Mouse (Mus musculus) kidney, adult 18-20 months (tissue): ENCODE data around the gene Rpusd1.
A peak's percentile ranks its signal among the peaks of the same experiment; 100 is the strongest.

ENCODE experiments used
- DNase-seq: peaks from one replicate; pipeline ENCODE4 v3.0.0; 2021

Rpusd1 gene

DNA sequence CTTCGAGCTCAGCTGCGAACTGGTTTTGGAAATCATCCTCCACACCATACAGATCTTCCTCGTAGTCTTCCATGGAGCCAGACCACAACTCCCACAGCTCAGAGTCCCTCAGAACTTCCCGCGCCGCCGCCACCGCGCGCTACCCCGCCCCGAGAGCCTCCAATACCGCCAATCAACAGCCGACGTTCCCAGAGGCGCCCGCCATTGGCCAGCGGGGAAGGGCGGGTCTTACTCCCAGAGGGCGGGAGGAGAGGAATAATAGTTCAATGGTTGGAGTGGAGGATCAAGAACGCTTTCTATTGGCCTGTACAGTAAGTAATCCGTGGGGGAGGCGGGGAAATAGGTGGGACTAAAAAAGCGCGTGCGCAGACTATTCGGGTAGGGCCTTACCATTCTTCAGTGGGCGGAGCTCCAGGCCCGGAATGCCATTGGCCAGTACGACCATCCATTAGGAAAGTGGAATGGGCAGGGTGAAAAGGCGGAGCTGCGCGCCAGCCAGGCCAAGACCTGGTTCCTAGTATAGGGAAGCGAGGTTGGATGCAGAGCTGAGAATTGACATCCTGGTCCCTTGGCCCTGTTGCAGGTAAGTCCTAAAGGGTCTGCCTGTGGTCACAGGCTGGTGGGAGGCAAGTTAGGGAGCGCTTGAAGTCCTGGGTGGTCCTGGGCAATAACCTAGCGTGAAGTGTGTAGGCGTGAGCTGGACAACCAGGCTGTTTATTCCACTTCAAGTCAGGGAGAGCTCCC, at the start of gene Rpusd1, which contains the start of gene Chtf18:
Rpusd1 (plus strand) TSS at position 406 of the 744 bp plus-strand sequence.
Chtf18 (minus strand) TSS at position 155 of the 744 bp plus-strand sequence.
- DNase-seq, result peak; percentile 100

DNA sequence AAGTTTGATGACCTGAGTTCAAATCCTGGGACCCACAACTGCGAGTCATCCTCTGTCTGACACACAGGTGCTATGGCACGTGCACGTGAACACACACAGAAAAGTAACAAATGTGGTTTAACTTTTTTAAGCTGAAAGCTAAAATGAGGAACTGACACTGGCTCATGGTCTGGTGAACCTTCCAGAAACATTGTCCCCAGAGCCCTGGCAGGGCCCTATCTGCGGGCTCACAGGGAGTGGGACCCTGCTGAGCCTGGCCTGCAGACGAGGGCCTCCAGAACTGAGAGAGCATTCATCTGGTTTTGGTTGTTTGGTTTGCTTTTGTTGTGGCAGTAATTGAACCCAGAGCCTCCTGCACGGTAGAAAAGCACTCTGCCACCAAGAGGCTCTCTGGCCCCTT, 49.5 kb upstream of the Rpusd1 start:
- no peak for DNase-seq

DNA sequence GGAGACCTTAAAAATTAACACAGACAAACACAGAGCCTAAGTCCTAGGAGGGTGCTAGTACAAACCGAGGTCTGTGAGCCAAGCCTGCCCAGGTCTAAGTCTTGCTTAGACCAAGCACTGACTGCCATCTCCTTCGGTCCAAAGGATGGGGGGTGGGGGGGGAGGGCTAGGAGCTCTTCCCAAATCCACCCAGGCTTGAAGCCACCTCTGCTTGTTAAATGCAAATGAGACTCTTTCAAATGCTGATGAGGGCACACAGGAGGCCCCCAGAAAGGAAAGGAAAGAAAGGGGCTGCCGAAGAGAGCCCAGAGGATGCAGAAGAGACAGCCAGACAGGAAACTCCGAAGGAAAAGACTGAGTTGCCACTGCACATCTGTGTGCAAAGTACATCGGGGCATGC, 47.7 kb upstream of the Rpusd1 start:
- no peak for DNase-seq

DNA sequence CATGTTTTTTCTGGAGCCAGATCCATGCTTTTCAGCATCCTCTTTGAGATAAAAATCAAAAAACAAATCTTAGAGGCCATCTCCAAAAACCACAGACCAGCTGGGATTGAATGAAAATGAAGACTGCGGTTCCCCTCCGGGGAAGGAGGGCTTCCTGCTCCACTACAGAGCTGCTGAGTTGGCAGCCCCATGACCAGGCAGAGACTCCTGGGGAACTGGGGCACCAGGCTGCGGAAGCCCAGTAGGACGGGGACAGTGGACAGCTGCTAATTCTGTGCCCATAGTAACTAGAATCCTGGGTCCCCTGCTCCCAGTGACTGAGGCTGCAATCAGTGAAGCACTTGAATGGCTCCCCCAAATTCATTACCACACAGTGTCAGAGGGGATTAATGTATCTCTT, 45.8 kb upstream of the Rpusd1 start:
- no peak for DNase-seq

DNA sequence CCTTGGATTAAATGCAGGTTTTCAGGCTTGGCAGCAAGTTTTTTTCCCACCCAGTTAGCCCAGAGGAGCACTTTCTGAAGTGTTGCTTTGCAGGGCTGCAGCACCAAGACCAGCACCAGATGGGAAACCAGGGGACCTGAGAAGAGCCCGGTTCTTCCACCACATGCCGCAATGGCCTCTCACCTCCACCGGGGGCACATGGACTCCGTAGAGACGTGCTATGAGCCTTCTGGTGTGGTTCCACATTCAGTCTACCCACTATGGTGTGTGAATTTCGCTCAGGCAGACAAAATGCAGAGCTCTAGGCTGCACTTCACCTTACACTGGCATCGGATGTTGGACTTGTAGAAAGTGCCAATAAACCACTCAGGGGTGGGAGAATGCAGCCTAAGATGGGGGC, 41.1 kb upstream of the Rpusd1 start:
- no peak for DNase-seq

DNA sequence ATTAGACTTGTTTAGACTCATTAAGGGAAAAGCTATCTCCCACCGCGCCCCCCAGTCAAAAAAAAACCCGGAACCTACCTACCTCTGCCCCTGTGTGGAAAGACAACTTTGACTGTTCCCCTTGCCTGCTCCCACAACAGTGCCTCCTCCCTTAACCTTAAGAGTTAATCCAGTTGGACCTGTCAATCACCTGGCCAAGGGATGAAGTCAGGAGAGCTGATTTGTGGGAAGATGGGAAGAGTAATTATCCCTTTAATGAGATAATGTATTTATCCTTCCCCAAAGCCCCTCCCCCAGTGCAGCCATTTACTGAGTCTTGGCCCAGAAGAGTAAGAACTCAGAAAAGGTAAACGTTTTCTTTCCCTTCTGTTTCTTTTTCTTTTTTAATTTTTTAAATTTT, 38.5 kb upstream of the Rpusd1 start:
- no peak for DNase-seq

DNA sequence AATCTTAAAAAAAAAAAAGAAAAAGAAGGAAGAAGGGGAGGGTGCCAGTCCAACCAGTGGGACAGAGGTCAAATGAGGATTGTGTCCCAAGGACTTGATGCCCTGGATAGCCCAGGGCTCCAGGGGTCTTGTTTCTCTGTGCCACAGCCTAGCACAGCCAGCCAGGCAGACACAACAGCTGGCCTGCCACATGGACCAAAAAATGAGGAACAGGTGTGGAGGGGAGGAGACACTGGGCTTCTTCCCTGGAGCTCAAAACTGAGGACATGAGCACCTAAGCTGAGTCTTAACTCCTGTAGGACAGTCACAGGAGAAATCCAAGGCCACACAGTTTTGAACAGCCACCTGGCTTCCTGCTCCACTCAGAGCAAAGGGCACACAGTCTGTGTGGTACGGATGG, 31.2 kb upstream of the Rpusd1 start:
- DNase-seq, result no peak

DNA sequence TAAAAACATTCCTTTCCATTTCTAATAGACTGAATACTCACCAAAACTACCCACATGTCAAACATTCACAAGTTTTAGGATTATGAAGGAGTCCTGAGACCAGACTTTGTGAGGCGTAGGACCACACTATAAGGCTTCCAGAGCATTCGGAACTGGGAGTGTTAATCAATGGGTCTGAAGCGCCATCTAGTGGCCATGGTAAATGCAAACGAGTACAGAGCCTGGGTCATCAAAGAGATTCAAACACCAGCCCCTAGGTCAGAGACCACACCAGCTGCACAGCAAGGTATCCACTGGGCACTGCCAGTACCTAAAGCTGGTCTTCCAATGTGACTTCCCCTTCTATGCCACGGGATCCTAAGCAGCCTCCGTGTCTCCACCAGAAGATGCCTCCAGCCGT, 29.0 kb upstream of the Rpusd1 start:
- peak; percentile 68 for DNase-seq

DNA sequence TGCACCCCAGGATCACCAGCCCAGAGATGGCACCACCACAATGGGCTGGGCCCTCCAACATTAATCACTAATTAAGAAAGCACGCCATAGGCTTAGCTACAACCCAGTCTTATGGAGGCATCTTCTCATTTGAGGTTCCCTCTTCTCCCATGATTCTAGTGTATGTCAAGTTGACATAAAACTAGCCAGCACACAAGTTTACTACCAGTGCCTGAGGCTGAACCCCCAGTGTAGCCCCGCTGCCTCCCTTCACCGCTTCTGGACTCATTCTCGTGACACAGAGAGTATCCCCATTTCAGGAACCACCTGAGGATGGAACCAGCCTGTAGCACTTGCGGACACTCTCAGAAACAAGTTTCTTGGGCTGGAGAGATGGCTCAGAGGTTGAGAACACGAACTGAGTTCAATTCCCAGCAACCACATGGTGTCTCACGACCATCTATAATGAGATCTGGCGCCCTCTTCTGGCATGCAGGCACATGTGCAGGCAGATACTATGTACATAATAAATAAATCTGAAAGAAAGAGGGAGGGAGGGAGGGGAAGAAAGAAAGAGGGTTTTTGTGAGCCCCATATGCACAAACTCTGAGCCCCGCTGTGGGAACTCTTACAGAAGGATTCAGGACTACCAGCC, 26.5 kb upstream of the Rpusd1 start:
- DNase-seq, result no peak

DNA sequence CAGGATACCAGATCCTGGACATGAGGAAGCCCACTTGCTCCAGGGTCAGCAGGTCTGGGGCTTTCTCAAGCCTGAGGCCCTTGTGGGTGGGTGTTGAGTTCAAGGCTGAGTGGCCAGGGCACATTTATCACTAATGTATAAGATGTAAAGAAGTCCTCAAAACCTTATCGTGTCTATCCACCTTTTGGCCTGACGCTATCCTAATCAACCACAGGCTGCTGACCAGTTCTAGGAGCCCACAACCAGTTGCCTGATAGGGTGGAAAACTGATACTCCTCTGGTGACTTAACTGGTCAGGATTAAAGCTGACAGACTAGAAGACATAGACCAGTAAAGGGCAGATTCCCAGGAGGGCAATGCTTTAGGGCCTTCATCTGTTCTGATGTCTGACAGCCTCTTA, 17.5 kb upstream of the Rpusd1 start:
- DNase-seq, result no peak

DNA sequence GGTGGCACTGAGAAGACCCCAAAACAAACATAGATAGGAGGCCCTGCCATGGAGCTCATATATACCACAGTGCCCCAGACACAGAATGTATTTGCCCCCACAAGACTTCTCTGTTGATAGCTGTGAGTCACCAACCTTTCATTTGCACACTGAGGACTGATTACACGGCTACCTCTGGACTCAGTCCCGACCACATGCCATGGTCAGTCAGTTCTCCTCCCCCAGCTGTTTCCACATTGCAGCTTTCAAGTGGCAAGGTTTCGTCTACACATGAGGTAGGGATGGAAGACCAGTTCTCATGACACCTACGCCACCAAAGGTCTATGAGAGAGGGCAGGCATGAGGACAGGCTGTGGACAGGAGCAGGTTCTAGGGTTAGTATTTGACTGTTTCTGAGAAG, 16.3 kb upstream of the Rpusd1 start:
- no peak for DNase-seq

DNA sequence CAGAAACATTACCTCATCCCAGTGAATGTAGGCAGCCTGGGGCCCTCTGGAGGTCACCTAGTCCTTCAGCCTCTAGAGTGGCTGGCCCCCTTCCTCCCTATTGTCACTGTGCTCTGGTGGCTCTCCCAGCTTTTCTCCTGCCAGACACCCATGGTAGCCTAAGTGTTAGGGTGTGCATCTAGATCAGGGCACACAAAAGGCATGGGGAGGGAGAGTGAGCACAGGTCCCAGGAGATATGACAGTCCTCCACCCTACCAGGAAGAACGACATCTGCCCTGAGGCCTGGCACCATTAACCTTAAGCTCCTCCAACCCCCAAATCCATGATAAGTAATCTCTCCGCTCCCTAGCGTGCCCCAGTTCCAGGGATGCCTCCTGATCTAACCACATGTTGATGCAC, 11.8 kb upstream of the Rpusd1 start:
- DNase-seq, result no peak

DNA sequence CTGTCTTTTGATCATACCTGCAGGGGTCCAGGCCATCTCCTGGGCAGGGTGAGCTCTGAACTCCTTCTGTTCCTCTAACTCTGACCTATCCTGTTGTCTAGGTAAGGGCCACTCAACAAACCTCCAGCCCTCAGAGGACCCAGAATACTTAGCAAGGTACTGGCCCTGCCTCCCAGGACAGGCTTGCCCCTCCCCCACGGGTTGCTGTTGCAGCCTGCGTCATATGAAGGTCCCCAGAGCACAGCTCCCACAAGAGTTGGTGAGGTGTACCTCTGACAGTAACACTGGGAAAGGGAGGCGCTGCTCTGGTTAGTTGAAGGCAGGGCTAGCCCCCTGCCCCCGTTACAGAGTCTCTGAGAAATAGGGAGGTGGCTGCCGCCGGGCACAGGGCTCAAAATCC, 11.3 kb upstream of the Rpusd1 start:
- no peak for DNase-seq

DNA sequence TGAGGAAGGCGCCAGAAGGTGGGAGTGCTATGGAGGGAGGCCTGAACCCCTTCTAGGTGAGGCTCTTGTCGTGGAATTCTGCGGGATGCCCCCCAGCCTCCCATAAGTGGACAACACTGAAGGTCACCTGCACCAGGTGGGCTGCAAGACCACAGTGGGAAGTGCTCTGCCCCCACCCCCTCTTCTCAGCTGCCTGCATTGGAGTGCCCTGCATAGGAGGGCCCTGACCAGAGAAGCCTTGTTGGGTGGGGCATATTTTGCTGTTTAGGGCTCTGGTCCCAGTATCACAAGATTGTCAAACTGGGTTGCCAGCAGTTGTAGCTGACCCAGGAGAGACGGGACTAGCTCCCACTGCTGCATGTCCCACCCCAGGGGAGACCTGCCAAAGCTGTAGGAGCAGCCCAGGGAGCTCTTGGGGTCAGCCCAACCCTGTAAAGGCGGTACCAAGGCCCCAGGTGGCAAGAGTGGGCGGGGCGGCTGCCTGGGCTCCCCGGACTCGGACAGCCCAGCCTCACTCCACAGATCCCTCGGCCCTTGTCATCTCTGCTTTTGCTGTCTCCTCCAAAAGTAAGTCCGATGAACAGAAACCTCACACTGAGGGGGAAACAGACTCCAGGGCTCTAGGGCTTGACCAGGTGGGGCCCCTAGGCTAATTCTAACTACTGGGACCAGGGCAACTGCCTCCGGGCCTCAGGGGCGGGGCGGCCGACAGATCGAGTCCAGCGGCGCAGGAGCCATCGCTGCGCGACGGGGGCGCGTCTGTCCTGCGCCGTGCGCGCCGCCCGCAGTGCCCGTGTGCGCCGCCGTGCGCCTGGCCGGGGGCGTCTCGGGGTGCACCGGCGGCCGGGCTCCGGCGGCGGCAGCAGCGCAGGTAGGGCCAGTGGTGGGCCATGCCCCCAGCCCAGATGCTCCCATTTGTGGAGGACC, 10.5 kb upstream of the Rpusd1 start, which contains the start of gene Gng13:
Gng13 (plus strand) TSS at position 461 of the 927 bp plus-strand sequence.
- DNase-seq, result peak; percentile 31

DNA sequence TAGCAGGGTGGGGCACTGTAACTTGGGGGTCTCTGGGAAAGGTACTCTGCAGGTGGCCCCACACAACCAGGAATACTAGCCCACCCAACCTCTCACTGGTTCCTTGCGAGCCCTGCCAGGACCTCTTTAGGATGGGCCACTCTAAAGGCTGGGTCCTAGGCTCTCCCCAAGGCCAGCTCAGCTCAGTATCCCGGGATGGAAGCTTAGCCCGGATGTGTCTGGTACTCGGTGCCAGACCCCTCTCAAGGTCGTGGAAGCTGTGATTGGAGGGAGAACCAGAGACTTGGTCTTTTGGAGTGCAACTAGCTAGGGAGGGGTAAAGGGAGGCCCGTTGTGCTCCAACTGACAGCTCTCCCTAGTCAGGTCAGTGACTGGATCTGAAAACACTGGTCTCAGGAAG, 9.8 kb upstream of the Rpusd1 start:
- DNase-seq, result no peak

DNA sequence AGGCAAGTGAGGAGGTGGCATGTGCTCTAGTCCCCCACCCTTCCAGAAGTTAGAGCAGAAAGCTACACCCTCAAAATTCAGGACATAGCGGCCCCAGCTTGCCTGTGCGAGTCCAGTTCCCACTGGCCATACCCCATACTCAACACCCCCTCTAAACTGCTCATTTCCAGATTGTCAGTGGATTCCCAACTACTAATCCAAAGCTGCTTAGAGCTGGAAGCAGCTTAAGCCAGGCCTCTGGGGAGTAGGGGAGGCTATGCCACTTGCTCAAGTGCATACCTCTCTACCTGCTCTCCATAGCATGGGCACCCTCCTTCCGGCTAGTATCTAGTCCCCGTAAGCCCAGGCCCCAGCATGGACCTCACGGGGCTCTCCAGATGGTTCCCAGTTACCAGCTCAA, 6.0 kb upstream of the Rpusd1 start:
- DNase-seq, result no peak

DNA sequence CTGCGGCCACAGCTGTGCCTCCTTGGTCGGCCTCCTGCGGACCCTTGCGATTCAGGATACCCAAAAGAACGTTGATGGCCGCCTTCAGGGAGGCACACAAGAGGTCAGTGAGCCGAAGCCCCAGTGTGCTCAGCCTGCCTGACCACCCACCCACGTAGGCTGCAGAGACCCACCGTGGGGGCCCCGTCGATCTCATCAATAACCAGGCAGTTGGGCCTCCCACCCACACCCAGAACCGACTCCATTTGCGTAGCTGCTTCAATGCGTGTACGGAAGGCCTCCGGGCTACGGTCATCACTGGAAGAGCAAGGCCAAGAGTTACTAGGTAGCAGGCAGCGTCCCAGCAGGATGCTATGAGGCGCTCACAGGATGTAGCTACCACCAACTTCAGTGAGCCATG, 4.0 kb upstream of the Rpusd1 start:
- no peak for DNase-seq

DNA sequence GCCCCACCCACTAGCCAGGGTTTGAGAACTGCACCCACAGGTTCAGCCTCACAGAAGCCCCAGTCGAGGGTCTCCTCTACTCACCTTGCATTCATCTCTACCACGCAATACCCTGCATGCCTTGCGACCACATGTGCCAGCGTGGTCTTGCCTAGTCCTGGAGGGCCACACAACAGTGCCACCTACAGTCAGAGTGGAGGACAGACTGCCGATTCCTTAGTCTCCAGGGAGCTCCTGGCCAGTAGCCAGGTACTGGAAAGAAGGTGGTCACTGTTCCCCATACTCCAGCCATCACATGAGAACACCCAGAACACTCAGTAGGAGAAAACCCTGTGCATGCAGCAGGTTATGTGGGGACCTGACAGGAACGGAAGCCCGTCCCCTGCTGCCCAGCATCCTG, 3.6 kb upstream of the Rpusd1 start:
- no peak for DNase-seq

DNA sequence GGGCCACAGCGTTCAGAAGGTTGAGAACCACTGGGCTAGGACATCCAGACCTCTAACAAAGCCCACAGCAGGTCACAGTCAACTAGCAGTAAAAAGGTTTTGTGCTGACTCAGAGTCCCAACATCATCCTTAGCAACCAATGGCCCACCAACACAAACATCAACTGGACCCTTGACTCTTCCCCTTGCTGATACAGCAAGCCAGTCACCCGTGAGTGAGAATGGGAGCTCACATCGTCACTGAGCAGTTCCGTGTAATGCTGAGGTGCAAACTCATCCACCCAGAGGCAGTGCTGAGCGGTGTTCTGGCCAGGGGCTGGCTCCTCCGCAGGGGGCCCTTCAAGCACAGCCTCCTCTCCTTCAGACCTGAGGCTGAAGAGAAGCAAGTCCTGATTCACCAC, 2.2 kb upstream of the Rpusd1 start:
- peak; percentile 18 for DNase-seq

DNA sequence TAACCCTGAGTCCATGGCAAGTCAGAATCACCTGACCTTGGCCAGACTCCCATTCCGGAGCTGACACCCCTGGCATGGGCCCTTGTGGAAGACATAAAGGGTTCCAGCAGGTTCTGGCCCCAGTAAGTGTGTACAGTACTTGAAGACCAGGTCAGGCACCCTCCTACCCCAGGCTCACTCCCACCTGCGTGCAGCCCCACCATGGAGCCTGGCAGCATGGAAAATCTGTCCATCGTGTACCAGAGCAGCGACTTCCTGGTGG, 470 bp downstream of the Rpusd1 start:
- DNase-seq, result no peak

DNA sequence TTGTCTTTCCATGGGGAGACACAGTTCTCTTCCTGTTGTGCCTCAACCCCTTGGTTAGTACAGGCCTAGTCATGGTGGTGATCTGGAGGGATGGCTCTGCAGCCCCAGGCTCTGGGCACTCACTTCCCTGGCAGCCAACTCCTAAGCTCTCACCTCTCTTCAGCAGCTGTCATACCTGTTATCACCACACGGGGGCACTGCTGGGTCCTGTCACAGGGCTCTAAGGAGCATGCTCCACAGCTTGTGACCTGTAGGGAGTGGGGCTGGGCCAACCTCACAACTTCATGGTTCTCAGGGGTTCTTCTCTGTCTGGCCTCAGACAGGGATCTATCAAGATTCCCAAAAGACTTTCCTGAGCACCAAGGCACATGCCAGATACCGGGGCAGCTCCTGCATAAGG, 4.6 kb downstream of the Rpusd1 start:
- peak; percentile 89 for DNase-seq

DNA sequence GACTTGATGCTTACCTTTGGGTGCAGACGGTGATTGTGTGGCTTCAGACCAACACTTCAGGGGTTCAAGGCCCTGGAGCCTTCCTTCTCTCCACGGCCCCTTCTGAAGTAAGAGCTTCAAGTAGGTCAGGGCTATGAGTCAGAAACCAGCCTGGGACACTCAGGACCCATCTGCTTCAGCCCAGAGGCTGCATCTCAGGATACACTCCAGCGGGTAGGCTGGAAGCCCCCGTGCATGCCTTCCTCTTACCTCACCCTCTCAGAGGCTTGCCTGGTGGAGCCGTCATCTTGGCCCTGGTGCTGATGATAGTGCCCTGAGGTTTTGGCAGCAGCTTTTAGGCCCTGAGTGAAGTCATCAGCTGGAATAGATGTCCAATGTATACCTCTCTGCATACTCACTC, 7.8 kb downstream of the Rpusd1 start:
- no peak for DNase-seq

DNA sequence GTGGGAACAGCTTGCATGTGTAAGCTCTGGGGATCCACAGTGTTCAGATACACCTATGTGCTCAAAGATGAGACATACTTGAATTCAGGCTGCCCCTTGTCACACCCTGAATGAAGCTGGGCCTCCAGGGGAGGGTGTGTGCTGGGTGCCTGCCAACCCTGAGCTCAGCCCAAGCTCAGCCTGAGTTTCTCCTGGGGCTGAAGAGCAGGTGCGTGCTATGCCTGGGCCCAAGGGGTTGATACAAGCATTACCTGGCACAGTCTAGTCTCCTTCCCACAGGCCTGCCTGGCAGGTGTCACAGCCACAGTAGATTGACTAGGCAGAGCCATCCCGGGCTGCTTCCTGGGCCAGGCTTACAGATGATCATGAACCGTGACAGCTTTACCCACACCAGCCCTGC, 8.3 kb downstream of the Rpusd1 start, which contains the start of gene Mslnl:
Mslnl (plus strand) TSS at position 298 of the 400 bp plus-strand sequence.
- DNase-seq, result no peak

DNA sequence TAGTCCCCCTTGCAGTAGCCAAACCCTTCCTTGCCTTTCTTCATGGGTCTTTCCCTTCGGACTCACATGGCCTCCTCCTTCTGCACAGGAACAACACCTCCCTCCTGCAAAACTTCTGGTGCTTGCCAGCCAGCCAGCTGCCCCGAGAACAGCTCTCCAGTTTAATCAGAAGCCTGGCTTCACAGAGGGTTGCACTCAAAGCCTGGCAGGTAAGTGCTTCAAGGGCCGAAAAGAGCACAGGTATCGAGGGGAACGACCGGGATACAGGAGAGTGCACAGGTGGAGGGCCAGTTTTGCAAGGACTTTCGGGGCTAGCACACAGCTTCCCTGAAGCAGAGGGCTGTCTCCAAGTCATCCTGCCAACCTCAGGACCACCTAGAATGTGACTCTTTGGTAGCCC, 11.4 kb downstream of the Rpusd1 start:
- DNase-seq, result no peak
